Mouse (Mus musculus) liver, postnatal 0 days (tissue): Measurements from ENCODE around the gene Clpsl2.

ENCODE experiments used
- CTCF ChIP-seq: sonication (generic); IDR thresholded peaks from 2 replicates; pipeline ENCODE4 v1.5.1; 2016; ENCODE audit warnings: antibody characterized with exemption, low read depth
- EP300 ChIP-seq: IDR thresholded peaks from 2 replicates; pipeline ENCODE4 v1.6.1; 2016; ENCODE audit warnings: antibody characterized with exemption, low read depth, mild to moderate bottlenecking

DNA sequence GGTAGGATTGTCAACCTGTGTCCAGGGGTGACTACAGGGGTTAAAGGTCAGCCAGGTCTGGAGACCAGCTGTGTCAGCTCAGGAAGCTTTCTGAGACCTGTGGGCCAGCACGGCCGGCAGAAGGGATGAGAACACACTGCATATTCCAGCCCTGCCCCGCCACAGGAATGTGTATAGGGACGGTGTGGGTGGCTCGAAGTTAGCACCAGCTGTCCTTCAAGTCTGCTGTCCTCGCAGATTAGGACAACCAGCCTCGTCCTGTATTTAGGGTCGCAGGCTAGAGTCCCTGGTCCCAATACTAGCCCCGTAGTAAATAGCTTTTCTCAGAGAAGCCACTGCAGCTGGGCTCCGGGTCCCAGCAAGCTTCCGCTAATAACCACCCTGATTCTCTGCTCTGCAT lies 661 bp upstream of the Clpsl2 start:
- TF ChIP-seq CTCF = no peak
- TF ChIP-seq EP300 = no peak
